Mouse (Mus musculus): ENCODE measurements around the gene Oog3.

Gene Oog3

DNA sequence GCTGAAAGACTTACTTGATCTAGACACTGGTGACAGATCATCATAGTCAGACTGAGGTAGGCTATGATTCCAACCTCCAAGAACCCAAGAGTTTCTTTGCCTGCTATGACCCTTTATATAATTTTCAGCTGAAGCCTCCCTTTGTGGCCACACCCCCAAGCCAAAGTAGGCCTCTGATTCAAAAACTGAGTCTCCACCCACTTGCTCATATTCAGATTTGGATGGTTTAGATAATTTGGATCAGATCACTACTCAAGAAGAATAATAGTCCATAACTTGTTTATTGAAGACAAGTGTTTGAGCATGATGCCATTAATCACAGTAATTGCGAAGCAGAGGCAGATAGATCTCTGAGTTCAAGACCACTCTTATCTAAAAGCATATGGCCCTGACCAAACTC, at the start of gene Oog3:
Gene Oog3 (minus strand): TSS at position 101 of the 400 bp plus-strand sequence.
- DNase-seq (ENCODE audit: low spot score in 2 of 2): no peak

DNA sequence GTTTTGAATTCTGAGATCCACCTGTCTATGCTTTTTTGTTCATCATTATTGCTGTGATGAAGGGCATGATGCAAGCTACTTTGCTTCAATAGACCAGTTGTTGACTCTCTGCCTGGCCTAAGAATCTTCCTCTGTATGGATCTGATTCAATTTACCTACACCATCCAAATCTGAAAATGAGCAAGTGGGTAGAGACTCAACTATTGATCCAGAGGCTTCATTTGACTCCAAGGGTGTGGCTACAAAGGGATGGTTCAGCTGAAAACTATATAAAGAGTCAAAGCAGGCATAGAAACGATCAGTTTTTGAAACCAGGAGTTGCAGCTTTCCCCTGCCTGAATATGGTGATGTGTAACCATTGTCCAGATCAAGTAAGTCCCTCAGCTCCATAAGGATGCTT, 28.0 kb upstream of the Oog3 start, which contains the start of gene Oog2:
Gene Oog2 (plus strand): TSS at position 301 of the 400 bp plus-strand sequence.
- DNase-seq (ENCODE audit: low spot score in 2 of 2): no peak
